Mouse (Mus musculus): ENCODE measurements at regions not wholly inside any gene's neighbourhood (a gene's known extent, or its start where the extent isn't known, plus 50 kb on each side); places are given as distances from the start of the nearest gene placed in this dataset.
A peak's percentile ranks its signal among the peaks of the same experiment; 100 is the strongest.

DNA sequence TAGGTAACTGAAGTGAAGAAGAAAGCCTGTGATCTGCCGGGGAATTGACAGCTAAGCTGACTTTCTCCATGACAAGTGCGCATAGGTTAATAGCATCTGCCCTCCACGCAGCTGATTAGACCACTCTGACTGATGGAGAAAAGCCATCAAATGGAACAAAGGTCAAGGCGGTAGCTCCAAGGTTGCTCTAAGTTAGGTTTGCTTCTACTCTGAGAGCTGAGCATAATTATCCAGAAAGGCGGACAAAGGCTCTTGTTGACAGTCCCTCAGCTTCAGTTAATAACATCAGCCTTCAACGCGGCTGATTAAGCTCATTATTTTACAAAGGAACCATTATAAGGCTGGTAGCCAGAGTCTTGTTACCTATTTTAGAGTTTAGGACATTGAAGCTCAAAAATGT, 54.0 kb upstream of the Enpep start:
- no peak for DNase-seq

- DNase-seq, result no peak
These were observed 58.0 kb upstream of the Enpep start for GRCm38 (mm10) chr3:129390506-129390905.

DNA sequence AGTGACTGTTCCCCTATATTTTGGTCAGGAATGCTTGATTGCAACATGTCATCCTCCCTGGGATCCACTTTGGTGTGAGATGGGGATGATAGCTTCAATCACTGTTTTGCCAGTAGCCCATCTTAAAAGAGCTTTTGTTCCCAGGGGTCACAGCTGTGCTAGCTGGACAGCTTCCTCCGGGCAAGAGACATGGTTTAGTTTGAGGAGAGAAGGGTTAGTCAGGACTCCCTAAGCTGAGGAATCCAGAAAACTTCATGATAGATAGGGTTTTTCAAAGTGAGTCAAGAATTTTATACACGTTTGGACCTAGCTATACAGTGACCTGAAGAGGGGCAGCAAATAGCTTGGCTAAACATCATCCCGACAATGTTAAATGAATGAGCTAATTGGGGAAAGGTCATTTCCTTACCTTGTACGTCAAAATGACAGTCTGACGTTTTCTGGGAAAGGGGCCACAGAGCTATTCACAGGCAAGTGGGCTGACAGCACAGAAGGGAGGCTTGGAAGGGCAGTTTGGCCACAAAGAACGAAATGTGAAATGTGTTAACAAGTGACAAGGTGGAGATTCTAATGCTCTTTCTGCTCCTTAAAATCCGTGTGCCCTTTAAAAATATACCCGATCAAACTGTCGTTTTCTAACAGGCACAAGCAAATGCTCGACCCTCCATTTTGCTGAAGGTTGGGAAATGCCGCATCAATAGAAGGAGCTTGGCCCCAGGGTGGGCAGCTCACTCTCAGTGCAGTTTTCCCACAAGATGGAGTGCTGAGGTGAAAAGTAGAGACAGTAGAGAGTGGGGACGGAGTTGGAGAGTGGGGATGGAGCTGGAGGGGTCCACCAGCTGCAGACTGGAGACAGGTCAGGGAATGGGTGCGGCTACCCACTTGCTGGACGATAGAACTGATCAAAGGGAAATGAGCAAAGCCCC, 59.6 kb upstream of the Enpep start:
- no peak for DNase-seq

DNA sequence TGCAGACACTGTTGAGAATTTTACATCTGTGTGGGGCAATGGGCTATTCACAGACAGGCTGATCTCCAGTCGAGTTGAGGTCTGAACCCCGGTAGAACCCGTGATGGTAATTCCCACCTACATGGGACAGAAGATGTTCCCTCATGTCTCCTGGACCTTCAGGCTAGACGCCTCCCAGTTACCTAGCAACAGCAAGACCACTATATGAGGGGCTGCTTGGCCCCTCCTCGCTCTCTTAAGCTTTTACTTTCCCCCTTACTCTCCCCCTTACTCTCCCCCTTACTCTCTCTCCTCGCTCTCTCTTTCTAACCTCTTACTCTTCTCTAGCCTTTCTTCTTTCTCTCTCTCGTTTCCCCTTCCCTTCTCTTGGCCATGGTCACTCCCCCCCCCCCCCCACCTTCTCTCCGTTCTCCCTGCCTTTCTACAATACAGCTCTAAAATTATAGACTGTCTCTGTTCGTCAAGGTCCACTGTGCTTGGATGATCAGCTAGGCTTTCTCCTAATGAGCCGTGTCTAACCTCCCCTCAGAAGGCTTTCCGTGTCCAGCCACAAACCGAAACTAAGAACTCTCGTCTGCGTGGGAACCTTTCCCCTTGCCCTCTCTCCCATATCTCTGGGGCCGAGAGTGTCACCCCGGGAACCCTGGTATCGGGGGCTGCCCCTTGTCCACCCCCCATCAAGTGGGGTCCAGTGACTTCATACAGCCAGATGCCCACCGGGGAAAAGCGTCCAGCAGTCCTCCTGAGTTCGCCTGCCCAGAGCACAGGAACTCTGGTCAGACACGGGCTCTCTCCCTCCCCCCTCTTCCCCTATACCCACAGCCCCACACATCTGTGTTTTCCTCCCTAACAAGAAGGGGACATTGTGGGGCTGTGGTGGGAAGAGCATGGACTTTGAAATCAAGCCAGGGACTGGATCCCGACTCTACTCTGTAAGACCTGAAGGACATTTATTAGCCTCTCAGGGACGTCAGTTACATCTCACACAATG, 60.6 kb upstream of the Enpep start:
- no peak for DNase-seq

DNA sequence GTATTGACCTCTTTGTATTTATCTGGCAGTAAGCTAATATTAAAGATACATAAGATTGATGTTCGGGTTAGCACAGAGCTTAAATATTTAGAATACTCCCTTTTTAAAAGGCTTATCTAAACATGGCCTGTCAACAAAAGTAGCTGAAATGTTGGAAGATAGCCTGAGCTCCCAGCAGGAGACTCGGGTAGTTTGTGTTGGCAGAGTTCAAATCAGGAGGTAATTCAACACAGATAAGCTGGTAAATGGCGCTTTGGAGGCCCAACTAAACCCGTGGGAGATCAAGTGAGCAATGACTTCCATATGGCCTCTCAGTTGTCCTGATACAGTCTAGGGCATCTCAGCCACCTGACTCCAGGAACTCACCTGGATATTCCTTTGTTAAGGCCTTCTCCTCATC, 65.0 kb upstream of the Enpep start:
- DNase-seq, result peak; percentile 9

DNA sequence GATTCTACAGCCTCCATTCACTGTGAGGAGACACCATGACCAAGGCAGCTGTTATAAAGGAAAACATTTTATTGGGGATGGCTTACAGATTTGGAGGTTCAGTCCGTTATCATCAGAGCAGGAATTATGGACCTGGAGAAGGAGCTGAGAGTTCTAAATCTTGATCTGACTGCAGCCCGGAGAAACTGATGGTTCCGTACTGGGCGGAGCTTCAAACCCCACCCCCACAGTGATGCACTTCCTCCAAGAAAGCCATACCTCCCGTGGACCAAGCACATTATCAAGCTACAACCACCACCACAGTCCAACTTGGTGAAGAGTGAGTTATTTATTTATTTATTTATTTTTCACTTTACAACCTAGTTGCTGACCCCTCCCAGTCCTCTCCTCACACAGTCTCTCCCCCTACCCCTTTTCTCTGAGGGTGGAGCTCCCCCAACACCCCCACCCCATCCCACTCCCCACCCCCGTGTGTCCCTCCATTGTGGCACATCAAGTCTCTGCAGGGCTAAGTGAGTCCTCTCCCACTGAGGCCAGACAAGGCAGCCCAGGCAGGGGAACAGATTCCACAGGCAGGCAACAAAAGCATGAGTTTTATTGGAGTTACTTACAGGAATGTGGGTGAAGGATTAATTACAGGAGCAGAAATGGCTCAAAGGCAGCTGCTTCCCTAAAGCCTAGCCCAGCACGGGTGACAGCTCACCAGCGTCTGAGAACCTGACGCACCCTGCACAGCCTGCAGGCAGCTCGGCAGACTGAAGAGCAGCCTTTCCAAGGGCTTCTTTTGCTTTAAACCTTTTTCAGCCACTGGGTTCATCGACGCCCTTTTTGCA, 67.8 kb upstream of the Enpep start:
- DNase-seq, result no peak

- DNase-seq, result no peak
These were observed 79.0 kb upstream of the Enpep start for GRCm38 (mm10) chr3:129411389-129412054.

- no peak for DNase-seq
These were observed 79.8 kb upstream of the Enpep start for GRCm38 (mm10) chr3:129412126-129412960.

DNA sequence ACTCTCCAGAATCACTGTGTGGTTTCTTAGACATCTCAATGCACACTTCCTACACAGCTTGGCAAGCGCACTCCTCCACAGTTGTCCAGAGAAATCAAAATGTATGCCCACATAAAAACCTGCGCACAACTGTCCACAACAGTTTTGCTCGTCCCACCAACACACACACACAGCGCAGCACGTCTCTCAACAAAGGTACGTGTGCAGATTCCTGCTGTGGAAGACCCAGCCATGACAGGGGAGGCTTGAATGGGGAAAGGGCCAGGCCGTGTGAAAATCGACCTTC, 80.4 kb upstream of the Enpep start:
- no peak for DNase-seq

GRCm38 (mm10) chr3:129415656-129416055, 83.1 kb upstream of the Enpep start:
- no peak for DNase-seq

- no peak for DNase-seq
These were observed 83.8 kb upstream of the Enpep start for GRCm38 (mm10) chr3:129416337-129416736.

- peak; percentile 3 for DNase-seq
These were observed 89.2 kb upstream of the Enpep start for GRCm38 (mm10) chr3:129421620-129422239.

- no peak for DNase-seq
These were observed 96.2 kb upstream of the Enpep start for GRCm38 (mm10) chr3:129428750-129429149.

- peak; percentile 7 for DNase-seq
These were observed 96.9 kb upstream of the Enpep start for GRCm38 (mm10) chr3:129429161-129430111.

GRCm38 (mm10) chr3:129434056-129434455, 98.1 kb upstream of the Elovl6 start:
- DNase-seq, result no peak

- DNase-seq, result no peak
These were observed 94.5 kb upstream of the Elovl6 start for GRCm38 (mm10) chr3:129437687-129438086.

DNA sequence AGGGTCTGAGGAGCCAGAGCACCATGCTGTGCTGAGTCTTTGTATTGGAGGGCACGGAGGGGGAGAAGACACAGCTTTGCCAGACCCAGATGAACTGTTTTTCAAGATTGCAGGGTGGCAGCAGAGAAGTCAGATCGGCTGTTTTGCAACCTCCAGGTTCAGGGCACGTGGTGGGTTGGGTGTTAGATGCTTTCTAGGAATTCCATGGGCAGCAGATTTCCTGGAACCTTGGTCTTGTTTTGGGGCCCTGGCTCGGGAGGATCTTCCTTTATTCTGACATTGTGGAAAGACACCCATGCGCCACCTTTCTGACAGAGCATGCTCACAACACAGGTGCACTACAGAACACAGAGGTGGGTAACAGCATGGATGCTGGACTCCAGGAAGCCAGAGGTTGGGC, 89.4 kb upstream of the Elovl6 start:
- DNase-seq, result no peak

DNA sequence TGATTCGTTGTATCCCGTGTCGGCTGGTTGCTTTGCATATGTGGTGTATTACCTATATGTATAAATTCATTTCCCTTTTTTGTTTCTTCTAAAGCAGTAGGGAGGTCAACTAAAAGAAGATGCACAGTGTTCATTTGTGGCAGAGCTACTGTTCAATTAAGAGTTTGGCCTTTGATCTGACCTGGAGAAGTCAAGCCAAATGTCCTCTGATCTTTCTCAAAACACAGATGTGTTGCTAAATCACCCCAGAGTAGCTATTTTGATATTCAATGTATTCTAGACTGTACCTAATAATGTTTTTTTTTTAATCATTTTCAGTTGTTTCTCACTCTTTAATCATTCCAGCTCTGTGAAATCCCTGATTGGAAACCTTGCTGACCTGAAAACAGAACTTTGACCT, 87.9 kb upstream of the Elovl6 start:
- no peak for DNase-seq

GRCm38 (mm10) chr3:129445961-129446360, 86.2 kb upstream of the Elovl6 start:
- DNase-seq, result no peak

- DNase-seq, result no peak
These were observed 82.2 kb upstream of the Elovl6 start for GRCm38 (mm10) chr3:129449928-129450327.
